Mouse (Mus musculus): ENCODE measurements at regions not wholly inside any gene's neighbourhood (a gene's known extent, or its start where the extent isn't known, plus 50 kb on each side); places are given as distances from the start of the nearest gene placed in this dataset.

DNA sequence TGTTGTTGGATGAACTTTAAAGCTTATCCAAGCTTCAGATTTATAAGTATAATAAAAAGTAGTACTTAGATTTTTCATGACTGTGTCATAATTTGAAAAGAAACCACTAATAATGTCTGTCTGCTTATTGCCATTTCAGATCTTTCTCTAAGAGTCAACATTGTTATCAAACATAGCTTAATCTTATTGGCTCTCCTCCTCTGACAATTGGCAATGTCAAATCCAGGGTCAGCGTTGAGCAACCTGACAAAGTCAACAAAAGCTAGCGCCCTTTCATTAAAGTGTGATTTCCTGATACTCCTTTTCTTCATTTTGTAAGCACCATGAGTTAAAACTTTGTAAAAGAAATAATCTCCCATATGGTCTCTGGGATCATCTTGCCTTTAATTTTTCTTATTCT, 1018.7 kb downstream of the Efna5 start:
- DNase-seq (ENCODE audit: extremely low read depth, low read depth, low spot score) = peak; percentile 60
- no peak for TF ChIP-seq POLR2A (IDR thresholded peaks at IDR 0.05; ENCODE audit: extremely low read depth, insufficient read depth, low read length)
- TF ChIP-seq CTCF (IDR thresholded peaks at IDR 0.05; ENCODE audit: low read depth, low read length) = no peak
- Histone ChIP-seq H3K4me1 (ENCODE audit: control insufficient read depth, insufficient read depth, low read length) (no peaks in the 10 kb centered on the region), H3K79me2 (ENCODE audit: control insufficient read depth, insufficient read depth, low read length) (no peaks in the 10 kb centered on the region), H3K27ac (replicated peaks; ENCODE audit: insufficient read depth, low read depth, low read length) (no peak overlapping the region), H3K27me3 (ENCODE audit: control insufficient read depth, insufficient read depth, low read length) (no peaks in the 10 kb centered on the region), H3K4me3 (ENCODE audit: insufficient read depth, low read depth, low read length) (no peak overlapping the region), H3K9ac (ENCODE audit: low read depth, low read length) (no peak overlapping the region), H3K36me3 (ENCODE audit: control insufficient read depth, insufficient read depth, low read length) (no peaks in the 10 kb centered on the region)
- WGBS = 22% methylated on average over 2 of the region's 2 CpGs

DNA sequence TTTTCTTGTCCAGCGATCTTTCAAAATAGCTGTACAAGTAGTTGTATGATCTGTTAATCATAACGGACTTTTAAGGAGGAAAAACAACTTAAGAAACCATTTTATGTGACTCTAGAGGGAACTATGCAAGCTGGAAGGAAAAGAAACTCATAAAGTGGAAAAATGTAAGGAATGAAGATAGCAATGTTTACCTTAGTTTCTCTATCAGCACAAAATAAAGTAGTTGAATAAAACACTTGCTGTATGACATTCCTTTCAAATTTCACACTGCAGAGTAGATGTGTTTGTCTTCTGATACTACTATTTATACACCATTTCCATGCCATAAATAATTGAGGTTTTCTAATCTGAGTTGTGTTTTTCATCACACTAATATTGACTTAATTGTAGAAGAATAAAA, 1043.6 kb downstream of the Efna5 start:
- no peak for DNase-seq (ENCODE audit: extremely low read depth, low read depth, low spot score)
- 57% methylated on average over 2 of the region's 2 CpGs for WGBS
- no peak for TF ChIP-seq CTCF (IDR thresholded peaks at IDR 0.05; ENCODE audit: low read depth, low read length)
- no peak for TF ChIP-seq POLR2A (IDR thresholded peaks at IDR 0.05; ENCODE audit: extremely low read depth, insufficient read depth, low read length)
- Histone ChIP-seq H3K4me1 (ENCODE audit: control insufficient read depth, insufficient read depth, low read length) (no peaks in the 10 kb centered on the region), H3K79me2 (ENCODE audit: control insufficient read depth, insufficient read depth, low read length) (no peaks in the 10 kb centered on the region), H3K27me3 (ENCODE audit: control insufficient read depth, insufficient read depth, low read length) (no peaks in the 10 kb centered on the region), H3K9ac (ENCODE audit: low read depth, low read length) (no peak overlapping the region), H3K27ac (replicated peaks; ENCODE audit: insufficient read depth, low read depth, low read length) (no peak overlapping the region), H3K36me3 (ENCODE audit: control insufficient read depth, insufficient read depth, low read length) (no peaks in the 10 kb centered on the region), H3K4me3 (ENCODE audit: insufficient read depth, low read depth, low read length) (no peak overlapping the region)

DNA sequence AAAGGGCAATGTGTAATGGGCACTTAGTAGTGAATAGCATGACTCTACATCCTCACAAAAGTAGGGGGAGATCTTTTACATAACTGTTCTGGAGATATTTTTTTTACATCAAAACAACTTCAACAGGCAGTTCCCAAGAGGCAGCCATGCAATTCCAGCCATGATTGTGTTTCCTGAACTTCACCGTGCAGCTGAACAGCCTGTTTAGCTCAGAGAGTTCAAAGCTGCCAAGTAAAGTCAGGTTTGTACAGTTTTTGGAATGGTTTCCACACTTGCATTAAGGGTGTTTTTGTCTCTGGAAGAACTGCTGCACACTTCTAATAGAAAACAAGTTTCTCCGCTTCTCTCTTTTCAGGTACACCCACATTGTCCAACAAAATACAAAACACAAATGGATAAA, 1065.6 kb downstream of the Efna5 start:
- H3K27ac ChIP-seq (replicated peaks; ENCODE audit: insufficient read depth, low read depth, low read length) = no peak overlapping the region
- H3K79me2 ChIP-seq (ENCODE audit: control insufficient read depth, insufficient read depth, low read length) = no peaks in the 10 kb centered on the region
- TF ChIP-seq POLR2A (IDR thresholded peaks at IDR 0.05; ENCODE audit: extremely low read depth, insufficient read depth, low read length) (no peak), CTCF (IDR thresholded peaks at IDR 0.05; ENCODE audit: low read depth, low read length) (no peak)
- DNase-seq (ENCODE audit: extremely low read depth, low read depth, low spot score) = no peak
- no peaks in the 10 kb centered on the region for H3K27me3 ChIP-seq (ENCODE audit: control insufficient read depth, insufficient read depth, low read length)
- WGBS = 91% methylated on average over 2 of the region's 2 CpGs
- no peaks in the 10 kb centered on the region for H3K36me3 ChIP-seq (ENCODE audit: control insufficient read depth, insufficient read depth, low read length)
- H3K4me3 ChIP-seq (ENCODE audit: insufficient read depth, low read depth, low read length) = no peak overlapping the region
- no peaks in the 10 kb centered on the region for H3K4me1 ChIP-seq (ENCODE audit: control insufficient read depth, insufficient read depth, low read length)
- no peak overlapping the region for H3K9ac ChIP-seq (ENCODE audit: low read depth, low read length)

DNA sequence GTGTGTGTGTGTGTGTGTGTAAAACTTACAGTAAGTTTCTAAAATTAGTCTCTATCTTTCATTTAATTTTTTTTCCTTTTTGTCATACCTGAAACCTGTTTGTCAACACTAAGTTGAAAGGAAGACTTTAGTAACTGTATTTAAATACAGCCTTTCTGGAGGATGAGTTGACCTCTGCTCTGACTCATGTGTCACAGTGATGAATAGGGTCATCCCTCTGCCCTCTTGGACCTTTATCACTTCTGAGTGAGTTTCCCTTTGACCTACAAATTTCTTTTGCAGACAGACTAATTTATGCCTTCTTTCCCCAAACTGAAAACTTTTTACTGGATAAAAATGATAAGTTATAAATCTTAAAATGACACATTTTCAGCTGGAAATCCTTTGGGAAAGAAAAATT, 1112.8 kb downstream of the Efna5 start:
- Histone ChIP-seq H3K79me2 (ENCODE audit: control insufficient read depth, insufficient read depth, low read length) (no peaks in the 10 kb centered on the region), H3K9ac (ENCODE audit: low read depth, low read length) (no peak overlapping the region), H3K27ac (replicated peaks; ENCODE audit: insufficient read depth, low read depth, low read length) (no peak overlapping the region), H3K4me1 (ENCODE audit: control insufficient read depth, insufficient read depth, low read length) (no peaks in the 10 kb centered on the region), H3K36me3 (ENCODE audit: control insufficient read depth, insufficient read depth, low read length) (no peaks in the 10 kb centered on the region), H3K4me3 (ENCODE audit: insufficient read depth, low read depth, low read length) (no peak overlapping the region), H3K27me3 (ENCODE audit: control insufficient read depth, insufficient read depth, low read length) (no peaks in the 10 kb centered on the region)
- no peak for TF ChIP-seq POLR2A (IDR thresholded peaks at IDR 0.05; ENCODE audit: extremely low read depth, insufficient read depth, low read length)
- TF ChIP-seq CTCF (IDR thresholded peaks at IDR 0.05; ENCODE audit: low read depth, low read length) = no peak
- DNase-seq (ENCODE audit: extremely low read depth, low read depth, low spot score) = peak; percentile 39

DNA sequence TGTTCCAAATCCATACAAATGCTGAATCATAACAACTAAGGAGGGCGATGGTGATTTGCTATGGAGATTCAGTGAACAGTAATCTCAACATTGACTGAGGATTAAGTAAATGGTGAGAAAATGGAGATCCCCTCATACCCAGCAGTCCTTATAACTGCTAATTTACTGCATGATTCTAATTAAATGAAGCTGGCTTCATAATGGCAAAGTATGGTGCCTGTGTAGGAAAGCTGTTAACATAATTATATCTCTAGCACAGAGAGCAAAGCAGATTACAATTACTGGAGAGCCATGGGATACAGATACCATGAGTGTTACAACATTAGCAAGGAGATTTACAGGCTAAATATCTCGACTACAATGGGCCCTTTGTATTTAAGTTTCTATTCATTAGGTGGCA, 1116.0 kb downstream of the Efna5 start:
- H3K27me3 ChIP-seq (ENCODE audit: control insufficient read depth, insufficient read depth, low read length) = no peaks in the 10 kb centered on the region
- 63% methylated on average over 2 of the region's 2 CpGs for WGBS
- TF ChIP-seq POLR2A (IDR thresholded peaks at IDR 0.05; ENCODE audit: extremely low read depth, insufficient read depth, low read length) (no peak), CTCF (IDR thresholded peaks at IDR 0.05; ENCODE audit: low read depth, low read length) (no peak)
- H3K4me1 ChIP-seq (ENCODE audit: control insufficient read depth, insufficient read depth, low read length) = no peaks in the 10 kb centered on the region
- H3K27ac ChIP-seq (replicated peaks; ENCODE audit: insufficient read depth, low read depth, low read length) = no peak overlapping the region
- H3K79me2 ChIP-seq (ENCODE audit: control insufficient read depth, insufficient read depth, low read length) = no peaks in the 10 kb centered on the region
- DNase-seq (ENCODE audit: extremely low read depth, low read depth, low spot score) = no peak
- H3K36me3 ChIP-seq (ENCODE audit: control insufficient read depth, insufficient read depth, low read length) = no peaks in the 10 kb centered on the region
- H3K4me3 ChIP-seq (ENCODE audit: insufficient read depth, low read depth, low read length) = no peak overlapping the region
- no peak overlapping the region for H3K9ac ChIP-seq (ENCODE audit: low read depth, low read length)
